Mouse (Mus musculus) liver, embryonic 12.5 days (tissue): ENCODE measurements around the gene Gatb. TPM values are rescaled to one million over a fixed set of nuclear protein-coding genes. Genes with fewer than 3 reads are reported as not detected.

Experiments used
- ATAC-seq: fragments of 200-750 bp; cut with Nextera tagmentation; 2 replicates; pipeline ENCODE4 v1.8.0; 2017; ENCODE audit warnings: moderate number of reproducible peaks, mild to moderate bottlenecking, moderate library complexity
- H3K27ac ChIP-seq: fragments of 300-500 bp; sonication (generic); 2 replicates; pipeline ENCODE4 v1.5.1; 2016; ENCODE audit warnings: mild to moderate bottlenecking
- H3K27me3 ChIP-seq: fragments of 300-500 bp; sonication (generic); replicated peaks from 2 replicates; pipeline ENCODE4 v1.6.1; 2016; ENCODE audit warnings: mild to moderate bottlenecking, moderate library complexity
- H3K36me3 ChIP-seq: fragments of 300-500 bp; sonication (generic); 2 replicates; pipeline ENCODE4 v1.6.1; 2016; ENCODE audit warnings: mild to moderate bottlenecking, moderate library complexity
- H3K4me1 ChIP-seq: fragments of 300-500 bp; sonication (generic); 2 replicates; pipeline ENCODE4 v1.6.1; 2016
- H3K4me2 ChIP-seq: fragments of 300-500 bp; sonication (generic); 2 replicates; pipeline ENCODE4 v1.6.1; 2016; ENCODE audit warnings: mild to moderate bottlenecking, moderate library complexity
- H3K4me3 ChIP-seq: fragments of 300-500 bp; sonication (generic); 2 replicates; pipeline ENCODE4 v1.5.1; 2016; ENCODE audit warnings: mild to moderate bottlenecking, moderate library complexity
- H3K9ac ChIP-seq: fragments of 300-500 bp; sonication (generic); 2 replicates; pipeline ENCODE4 v1.6.1; 2016; ENCODE audit warnings: mild to moderate bottlenecking, moderate library complexity
- H3K9me3 ChIP-seq: fragments of 300-500 bp; sonication (generic); replicated peaks from 2 replicates; pipeline ENCODE4 v1.6.1; 2016; ENCODE audit warnings: mild to moderate bottlenecking, moderate library complexity
- WGBS: fragments of 180-500 bp; shearing (Covaris S2); methylation state at CpG from one replicate; pipeline ENCODE4 v1.1.7; 2016; ENCODE audit not compliant: insufficient replicate concordance; 5-methylcytosine and 5-hydroxymethylcytosine counted together
- polyA plus RNA-seq: library from polyadenylated mRNA; unstranded; fragments of >200 nt; fragmentation: Nextera tagmentation; extraction: Ambion mirVana; gene quantifications from 2 replicates; pipeline ENCODE4 v1.2.1, GENCODE M21; 2016

The Gatb gene
- polyA plus RNA-seq, 1 experiment from 2014 or later, result 24.5 TPM

GRCm38 (mm10) chr3:85688341-85688740 lies 114.4 kb downstream of the Gatb start:
- Histone ChIP-seq H3K4me2 (no peak overlapping the region), H3K9ac (no peak overlapping the region), H3K4me1 (no peaks in the 10 kb centered on the region), H3K27ac (no peak overlapping the region), H3K36me3 (no peaks in the 10 kb centered on the region), H3K27me3 (peaks cover 6% of the 10 kb centered on the region; the same call in 1 of the 2 replicates), H3K9me3 (no peaks in the 10 kb centered on the region), H3K4me3 (no peak overlapping the region)
- 76% methylated on average over 14 of the region's 14 CpGs for WGBS
- no peak for ATAC-seq

- 60% methylated on average over 4 of the region's 4 CpGs for WGBS
- Histone ChIP-seq H3K4me1 (no peaks in the 10 kb centered on the region), H3K9me3 (no peaks in the 10 kb centered on the region), H3K27me3 (peaks cover 6% of the 10 kb centered on the region; the same call in 1 of the 2 replicates), H3K9ac (no peak overlapping the region), H3K4me3 (no peak overlapping the region), H3K27ac (no peak overlapping the region), H3K4me2 (no peak overlapping the region), H3K36me3 (no peaks in the 10 kb centered on the region)
- no peak for ATAC-seq
Observed at GRCm38 (mm10) chr3:85691134-85691533, 117.2 kb downstream of the Gatb start.

- Histone ChIP-seq H3K9me3 (no peaks in the 10 kb centered on the region), H3K36me3 (no peaks in the 10 kb centered on the region), H3K4me1 (no peaks in the 10 kb centered on the region), H3K9ac (no peak overlapping the region), H3K27me3 (peaks cover 6% of the 10 kb centered on the region; the same call in 1 of the 2 replicates), H3K27ac (no peak overlapping the region), H3K4me3 (no peak overlapping the region), H3K4me2 (no peak overlapping the region)
- WGBS, result 15% methylated on average over 3 of the region's 3 CpGs
- ATAC-seq, result no peak
Observed at GRCm38 (mm10) chr3:85693013-85693412, 119.1 kb downstream of the Gatb start.

GRCm38 (mm10) chr3:85695056-85695455 lies 121.1 kb downstream of the Gatb start:
- 71% methylated on average over 3 of the region's 3 CpGs for WGBS
- no peaks in the 10 kb centered on the region for H3K9me3 ChIP-seq
- no peak overlapping the region for H3K4me3 ChIP-seq
- H3K4me2 ChIP-seq, result no peak overlapping the region
- H3K27me3 ChIP-seq, result peaks cover 3% of the 10 kb centered on the region; the same call in 1 of the 2 replicates
- ATAC-seq, result no peak
- H3K27ac ChIP-seq, result no peak overlapping the region
- H3K9ac ChIP-seq, result no peak overlapping the region
- H3K36me3 ChIP-seq, result no peaks in the 10 kb centered on the region
- no peaks in the 10 kb centered on the region for H3K4me1 ChIP-seq

GRCm38 (mm10) chr3:85698496-85698895 lies 124.6 kb downstream of the Gatb start:
- Histone ChIP-seq H3K4me3 (no peak overlapping the region), H3K27me3 (peaks cover 3% of the 10 kb centered on the region; the same call in 1 of the 2 replicates), H3K27ac (no peak overlapping the region), H3K36me3 (no peaks in the 10 kb centered on the region), H3K4me2 (no peak overlapping the region), H3K9ac (no peak overlapping the region), H3K9me3 (no peaks in the 10 kb centered on the region), H3K4me1 (peaks cover 4% of the 10 kb centered on the region; the same call in 1 of the 2 replicates)
- WGBS, result 54% methylated on average over 4 of the region's 4 CpGs
- ATAC-seq, result no peak

GRCm38 (mm10) chr3:85703141-85703882 lies 129.4 kb downstream of the Gatb start:
- Histone ChIP-seq H3K36me3 (no peaks in the 10 kb centered on the region), H3K27me3 (0 out of 2 replicates have a peak, but pooled peaks cover 3% of the 10 kb centered on the region), H3K4me1 (peaks cover 10% of the 10 kb centered on the region; the same call in 1 of the 2 replicates), H3K9ac (no peak overlapping the region), H3K4me3 (no peak overlapping the region), H3K4me2 (no peak overlapping the region), H3K9me3 (no peaks in the 10 kb centered on the region), H3K27ac (no peak overlapping the region)
- 40% methylated on average over 6 of the region's 6 CpGs for WGBS
- ATAC-seq, result no peak

Other genes with a start within 250 kb of the Gatb start
- gene Fam160a1, start 243.2 kb downstream of the Gatb start, polyA plus RNA-seq, result 0.44 and 0.47 TPM in 2 replicates